Mouse (Mus musculus): ENCODE results near the gene Rabgef1. TPM values are rescaled to one million over a fixed set of nuclear protein-coding genes. Genes with fewer than 3 reads are reported as not detected.
"Not testable (repeated sequence)": the region's sequence is repeated elsewhere in the genome, so short reads cannot be mapped to it uniquely, and the experiment has no call there.

The Rabgef1 gene
- polyA plus RNA-seq, 1 experiment from 2014 or later = 19.7 TPM

DNA sequence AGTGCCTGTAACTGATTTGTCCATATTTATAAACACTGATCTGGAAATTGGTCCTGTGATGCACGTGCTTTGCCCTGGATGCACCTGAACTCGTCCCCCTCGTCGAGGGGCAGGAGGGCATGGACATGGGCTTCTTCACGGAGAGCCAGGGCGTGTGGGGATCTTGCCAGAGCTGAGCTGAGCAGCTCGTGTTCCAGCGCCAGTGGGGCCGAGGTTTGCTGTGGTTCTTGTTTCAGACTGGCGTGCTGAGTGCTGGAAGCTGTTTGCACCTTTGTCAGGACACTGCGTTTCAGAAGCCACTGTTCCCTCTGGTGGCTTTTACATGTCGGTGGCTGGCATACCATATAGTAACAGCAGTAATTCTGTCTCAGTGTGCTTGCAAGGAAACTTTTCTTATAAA is 69.8 kb downstream of the Rabgef1 start:
- Histone ChIP-seq H3K9me3 (ENCODE audit: low read length) (no peaks in the 10 kb centered on the region), H3K4me1 (ENCODE audit: insufficient read depth) (no peaks in the 10 kb centered on the region), H3K4me2 (ENCODE audit: low read depth, low read length) (no peak overlapping the region), H3K9ac (replicated peaks) (no peak overlapping the region), H3K27ac (ENCODE audit: low read depth) (no peak overlapping the region), H3K27me3 (ENCODE audit: insufficient read depth, low read length) (no peaks in the 10 kb centered on the region), H3K36me3 (replicated peaks; ENCODE audit: insufficient read depth, low read length) (peaks cover 85% of the 10 kb centered on the region), H3K4me3 (ENCODE audit: low read depth, low read length) (no peak overlapping the region)
- ATAC-seq = no peak
- WGBS (ENCODE audit: insufficient replicate concordance) = 87% methylated on average over 12 of the region's 12 CpGs
- TF ChIP-seq CTCF (IDR thresholded peaks at IDR 0.05; ENCODE audit: low read depth) = no peak
- no peak for TF ChIP-seq EP300 (IDR thresholded peaks at IDR 0.05; ENCODE audit: low read depth)
- DNase-seq = no peak

DNA sequence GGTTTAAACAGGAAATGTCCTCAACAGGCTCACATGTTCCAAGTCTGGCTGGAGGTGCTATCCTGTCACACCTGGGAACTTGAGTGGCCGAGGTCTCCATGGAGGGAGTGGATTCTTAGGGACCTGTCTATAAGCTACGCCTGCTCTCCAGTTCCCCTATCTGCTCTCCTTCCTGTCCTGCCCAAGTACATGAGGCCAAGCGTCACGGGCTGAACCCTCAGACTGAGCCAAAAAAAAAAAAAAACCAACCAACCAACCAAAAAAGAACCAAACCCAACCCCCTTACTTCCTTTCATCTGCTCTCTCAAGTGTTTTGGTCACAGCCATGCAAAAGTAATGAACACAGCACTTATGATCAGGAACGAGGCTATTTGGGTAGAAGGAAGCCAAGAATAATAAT is 76.2 kb downstream of the Rabgef1 start:
- H3K27ac ChIP-seq (ENCODE audit: low read depth) = no peak overlapping the region
- peaks cover 90% of the 10 kb centered on the region for H3K36me3 ChIP-seq (replicated peaks; ENCODE audit: insufficient read depth, low read length)
- H3K9me3 ChIP-seq (ENCODE audit: low read length) = no peaks in the 10 kb centered on the region
- H3K4me3 ChIP-seq (ENCODE audit: low read depth, low read length) = no peak overlapping the region
- H3K4me2 ChIP-seq (ENCODE audit: low read depth, low read length) = no peak overlapping the region
- TF ChIP-seq EP300 (IDR thresholded peaks at IDR 0.05; ENCODE audit: low read depth) = no peak
- no peak for TF ChIP-seq CTCF (IDR thresholded peaks at IDR 0.05; ENCODE audit: low read depth)
- ATAC-seq (no peak), DNase-seq (no peak)
- H3K4me1 ChIP-seq (ENCODE audit: insufficient read depth) = no peaks in the 10 kb centered on the region
- no peak overlapping the region for H3K9ac ChIP-seq (replicated peaks)
- 49% methylated on average over 5 of the region's 5 CpGs for WGBS (ENCODE audit: insufficient replicate concordance)
- H3K27me3 ChIP-seq (ENCODE audit: insufficient read depth, low read length) = no peaks in the 10 kb centered on the region

DNA sequence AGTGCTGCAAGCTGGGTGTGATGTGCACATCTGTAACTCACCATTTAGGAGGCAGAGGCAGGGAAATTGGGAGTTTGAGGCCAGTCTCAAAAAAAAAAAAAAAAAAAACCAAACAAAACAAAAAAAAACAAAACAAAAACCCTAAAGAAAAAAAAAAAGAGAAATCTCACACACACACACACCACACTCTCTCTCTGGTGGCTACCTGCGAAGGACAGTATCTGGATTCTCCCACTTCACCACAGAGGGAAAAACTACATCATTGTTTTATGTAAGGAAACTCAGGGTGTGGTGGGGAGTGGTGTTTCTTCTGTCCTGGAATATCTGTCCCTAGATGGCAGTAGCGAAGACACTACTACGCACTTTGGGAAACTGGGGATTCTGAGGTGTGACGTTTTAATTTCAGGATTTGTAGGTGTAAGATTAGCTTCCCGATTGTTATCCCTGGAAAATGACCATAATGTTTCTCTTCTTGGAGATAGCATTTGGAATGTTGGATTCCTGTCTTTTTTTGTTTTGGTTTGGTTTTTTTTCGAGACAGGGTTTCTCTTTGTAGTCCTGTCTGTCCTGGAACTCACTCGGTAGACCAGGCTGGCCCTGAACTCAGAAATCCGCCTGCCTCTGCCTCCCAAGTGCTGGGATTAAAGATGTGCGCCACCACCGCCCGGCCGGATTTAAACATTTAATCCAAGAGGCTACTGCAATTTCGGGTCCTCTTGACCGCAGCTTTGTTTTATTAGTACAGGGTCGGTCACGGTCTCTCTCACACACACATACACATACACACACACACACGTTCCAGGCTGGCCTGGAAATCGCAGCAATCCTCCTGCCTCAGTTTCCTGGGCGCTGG is 82.8 kb downstream of the Rabgef1 start:
- Histone ChIP-seq H3K9ac (replicated peaks) (peak overlapping the region; percentile 86), H3K4me3 (ENCODE audit: low read depth, low read length) (peak overlapping the region; percentile 75), H3K4me1 (ENCODE audit: insufficient read depth) (peaks cover 11% of the 10 kb centered on the region), H3K36me3 (replicated peaks; ENCODE audit: insufficient read depth, low read length) (peaks cover 42% of the 10 kb centered on the region), H3K27me3 (ENCODE audit: insufficient read depth, low read length) (no peaks in the 10 kb centered on the region), H3K27ac (ENCODE audit: low read depth) (peak overlapping the region; percentile 93), H3K9me3 (ENCODE audit: low read length) (no peaks in the 10 kb centered on the region), H3K4me2 (ENCODE audit: low read depth, low read length) (peak overlapping the region; percentile 70)
- TF ChIP-seq EP300 (IDR thresholded peaks at IDR 0.05; ENCODE audit: low read depth) (no peak), CTCF (IDR thresholded peaks at IDR 0.05; ENCODE audit: low read depth) (peak; percentile 62)
- no peak for ATAC-seq
- no peak for DNase-seq
- WGBS (ENCODE audit: insufficient replicate concordance) = 6% methylated on average over 19 of the region's 19 CpGs

DNA sequence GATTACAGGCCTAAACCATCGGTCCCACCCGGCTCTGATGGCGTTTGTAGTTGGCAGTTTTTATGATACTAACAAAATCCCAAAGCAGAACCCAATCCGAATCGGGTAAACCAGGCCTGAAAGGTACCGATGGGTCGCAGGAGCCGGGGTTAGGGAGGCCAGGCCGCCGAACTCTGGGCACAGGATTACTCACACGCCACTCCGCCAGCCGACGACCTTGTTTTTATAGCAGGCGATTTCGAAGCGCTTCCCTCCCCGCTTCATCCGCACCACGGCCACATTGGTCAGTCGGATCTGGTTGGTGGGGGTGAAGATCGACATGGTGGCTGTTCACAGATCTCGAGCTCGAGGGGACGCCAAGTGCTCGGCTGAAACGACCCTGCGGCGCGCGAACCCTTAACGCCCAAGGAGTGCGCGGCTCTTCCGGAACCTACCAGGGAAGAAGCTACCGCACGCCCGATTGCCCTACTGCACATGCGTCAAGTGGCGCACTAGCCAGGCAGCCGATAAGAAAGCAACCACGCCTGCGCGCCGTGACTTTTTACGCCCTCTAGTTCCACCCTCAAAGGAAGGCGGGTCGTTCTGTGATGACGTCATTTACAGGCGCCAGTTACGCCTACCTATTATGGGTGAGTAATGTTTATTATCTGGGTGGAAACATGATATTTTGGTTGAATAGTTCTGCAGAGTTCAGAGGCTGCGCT is 83.6 kb downstream of the Rabgef1 start, which contains the start of the genes Sbds and Tyw1:
Gene Sbds (minus strand): TSS at position 514 of the 704 bp plus-strand sequence.
Gene Tyw1 (plus strand): TSS at position 603 of the 704 bp plus-strand sequence.
- Histone ChIP-seq H3K27ac (ENCODE audit: low read depth) (peak within 1 kb of the TSS; percentile 93), H3K9ac (replicated peaks) (peak within 1 kb of the TSS; percentile 86), H3K36me3 (replicated peaks; ENCODE audit: insufficient read depth, low read length) (peaks cover 36% of the 10 kb centered on the region), H3K4me1 (ENCODE audit: insufficient read depth) (peaks cover 11% of the 10 kb centered on the region), H3K9me3 (ENCODE audit: low read length) (no peaks in the 10 kb centered on the region), H3K27me3 (ENCODE audit: insufficient read depth, low read length) (no peaks in the 10 kb centered on the region), H3K4me3 (ENCODE audit: low read depth, low read length) (peak within 1 kb of the TSS; percentile 75), H3K4me2 (ENCODE audit: low read depth, low read length) (peak within 1 kb of the TSS; percentile 82)
- peak; percentile 35 for TF ChIP-seq CTCF (IDR thresholded peaks at IDR 0.05; ENCODE audit: low read depth)
- peak; percentile 56; the same call in 1 of the 2 replicates for TF ChIP-seq EP300 (IDR thresholded peaks at IDR 0.05; ENCODE audit: low read depth)
- peak; percentile 86 for ATAC-seq
- under 1% methylated on average over 52 of the region's 52 CpGs for WGBS (ENCODE audit: insufficient replicate concordance)
- DNase-seq = peak; percentile 98

DNA sequence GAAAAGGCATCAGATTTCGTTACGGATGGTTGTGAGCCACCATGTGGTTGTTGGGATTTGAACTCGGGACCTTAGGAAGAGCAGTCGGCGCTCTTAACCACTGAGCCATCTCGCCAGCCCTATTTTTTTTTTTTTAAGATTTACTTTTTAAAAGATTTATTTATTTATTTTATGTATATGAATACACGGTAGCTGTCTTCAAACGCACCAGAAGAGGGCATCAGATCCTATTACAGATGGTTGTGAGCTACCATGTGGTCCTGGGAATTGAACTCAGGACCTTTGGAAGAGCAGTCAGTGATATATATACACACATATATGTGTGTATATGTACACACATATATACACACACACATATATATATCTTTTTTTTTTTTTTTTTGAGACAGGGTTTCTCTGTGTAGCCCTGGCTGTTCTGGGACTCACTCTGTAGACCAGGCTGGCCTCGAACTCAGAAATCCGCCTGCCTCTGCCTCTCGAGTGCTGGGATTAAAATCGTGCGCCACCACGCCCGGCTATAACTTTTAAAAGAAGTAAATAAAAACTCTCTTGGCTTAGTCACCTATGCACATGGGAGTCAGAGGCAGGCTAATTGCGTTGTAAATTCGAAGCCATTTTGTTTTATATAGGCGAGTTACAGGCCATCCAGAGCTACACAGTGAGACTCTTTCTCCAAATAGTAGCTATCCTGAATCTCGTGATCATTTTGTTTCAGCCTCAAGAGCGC is 84.4 kb downstream of the Rabgef1 start:
- peak overlapping the region; percentile 82 for H3K4me2 ChIP-seq (ENCODE audit: low read depth, low read length)
- not testable (repeated sequence) for H3K9me3 ChIP-seq (ENCODE audit: low read length); H3K27me3 ChIP-seq (ENCODE audit: insufficient read depth, low read length); H3K9ac ChIP-seq (replicated peaks); DNase-seq
- ATAC-seq = peak; percentile 0
- peak overlapping the region; percentile 75 for H3K4me3 ChIP-seq (ENCODE audit: low read depth, low read length)
- WGBS (ENCODE audit: insufficient replicate concordance) = 26% methylated on average over 20 of the region's 20 CpGs
- TF ChIP-seq CTCF (IDR thresholded peaks at IDR 0.05; ENCODE audit: low read depth) = 0 out of 2 replicates have a peak, but pooled peaks have one; percentile 9
- peaks cover 11% of the 10 kb centered on the region for H3K4me1 ChIP-seq (ENCODE audit: insufficient read depth)
- H3K36me3 ChIP-seq (replicated peaks; ENCODE audit: insufficient read depth, low read length) = peaks cover 28% of the 10 kb centered on the region
- peak overlapping the region; percentile 93 for H3K27ac ChIP-seq (ENCODE audit: low read depth)

Data from liver, postnatal 0 days (tissue).